Mouse (Mus musculus): ENCODE measurements around the gene Gm614. TPM values are rescaled to one million over a fixed set of nuclear protein-coding genes. Genes with fewer than 3 reads are reported as not detected.
A peak's percentile ranks its signal among the peaks of the same experiment; 100 is the strongest.

The Gm614 gene
- total and polyA plus RNA-seq, 3 experiments: 0.64 to 6.5 (median 1.3) TPM

DNA sequence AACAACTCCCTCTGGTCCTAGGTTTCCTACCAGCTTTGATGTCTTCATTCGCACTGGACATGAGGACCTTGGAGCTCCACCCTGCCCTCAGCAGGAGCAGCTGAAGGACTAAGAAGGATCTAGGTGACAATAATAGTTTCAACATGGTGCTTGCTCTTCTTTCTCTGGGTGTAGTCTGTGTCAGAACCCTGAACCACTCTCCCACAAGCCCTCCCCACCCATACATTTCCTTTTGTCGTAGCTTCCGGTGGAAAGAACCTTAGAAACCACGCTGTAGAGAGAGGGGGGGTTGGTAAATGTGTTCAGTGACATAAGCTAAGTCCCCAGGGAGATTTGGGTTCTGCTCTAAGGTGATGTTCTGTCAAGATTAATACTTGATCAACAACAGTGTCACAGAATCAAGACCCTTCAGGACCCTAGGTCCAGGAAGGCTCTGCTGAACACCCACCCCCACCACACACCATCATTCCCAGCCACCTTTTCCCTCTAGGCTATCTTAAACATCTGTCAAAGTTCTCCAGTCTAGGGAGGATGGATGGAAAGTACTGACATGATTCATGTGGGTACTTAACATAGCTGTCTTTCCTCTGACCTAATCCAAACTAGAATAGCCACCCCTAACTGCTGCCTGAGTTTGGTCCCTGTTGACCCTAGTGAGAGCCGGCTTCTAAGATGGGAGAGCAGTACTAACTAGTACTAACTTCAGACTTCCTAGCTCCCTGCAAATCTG lies 4.4 kb upstream of the Gm614 start, which contains the start of gene Il2rg (continued):
- TF ChIP-seq ZNF384 (IDR thresholded peaks at IDR 0.05; ENCODE audit: low read depth, low read length): no peak
- no peak for TF ChIP-seq USF2 (conservative IDR thresholded peaks at IDR 0.05; ENCODE audit: low read depth, low read length)
- no peak for TF ChIP-seq ZC3H11A (IDR thresholded peaks at IDR 0.05; ENCODE audit: low read depth, low read length)
- no peak for TF ChIP-seq MAFK (IDR thresholded peaks at IDR 0.05; ENCODE audit: insufficient replicate concordance, low read length)
- TF ChIP-seq RCOR1 (conservative IDR thresholded peaks at IDR 0.05; ENCODE audit: low read depth, low read length): 0 out of 2 replicates have a peak, but pooled peaks have one; percentile 55
- TF ChIP-seq ELF1 (IDR thresholded peaks at IDR 0.05; ENCODE audit: low read depth, low read length): 0 out of 2 replicates have a peak, but pooled peaks have one; percentile 22
- TF ChIP-seq SMC3 (IDR thresholded peaks at IDR 0.05; ENCODE audit: low read depth, low read length): no peak
- TF ChIP-seq UBTF (IDR thresholded peaks at IDR 0.05; ENCODE audit: low read depth, low read length): no peak

- TF ChIP-seq CHD1 (IDR thresholded peaks at IDR 0.05; ENCODE audit: low read depth, low read length): no peak
- TF ChIP-seq IRF4 (IDR thresholded peaks at IDR 0.05; ENCODE audit: low read depth, low read length): no peak
- TF ChIP-seq ETS1 (conservative IDR thresholded peaks at IDR 0.05; ENCODE audit: low read depth, low read length): no peak
- TF ChIP-seq NELFE (IDR thresholded peaks at IDR 0.05; ENCODE audit: low read depth, low read length): no peak
- no peak for TF ChIP-seq UBTF (IDR thresholded peaks at IDR 0.05; ENCODE audit: low read depth, low read length)
- no peak for TF ChIP-seq POLR2A (IDR thresholded peaks at IDR 0.05; ENCODE audit: low read depth, low read length)
- TF ChIP-seq SIN3A (IDR thresholded peaks at IDR 0.05; ENCODE audit: low read length): no peak
- no peak for TF ChIP-seq MXI1 (IDR thresholded peaks at IDR 0.05; ENCODE audit: low read depth, low read length)
- TF ChIP-seq ZNF384 (IDR thresholded peaks at IDR 0.05; ENCODE audit: low read depth, low read length): no peak
- TF ChIP-seq MAFK (IDR thresholded peaks at IDR 0.05; ENCODE audit: insufficient replicate concordance, low read length): no peak
- no peak for TF ChIP-seq JUN (IDR thresholded peaks at IDR 0.05; ENCODE audit: insufficient read depth, low read depth, low read length)
- H3K79me2 ChIP-seq (replicated peaks; ENCODE audit: control insufficient read depth, extremely low read depth, insufficient read depth, poor library complexity, severe bottlenecking): peaks cover 30% of the 10 kb centered on the region
- H3K9me3 ChIP-seq (replicated peaks; ENCODE audit: low read length): no peaks in the 10 kb centered on the region
- DNase-seq (ENCODE audit: extremely low read depth): no peak
- peaks cover 2 to 48% of the 10 kb centered on the region in 2 experiments; a peak in 2 of 4 replicates for H3K4me1 ChIP-seq (ENCODE audit: control insufficient read depth in 1 of 2, insufficient read depth in 2 of 2)
- H3K9ac ChIP-seq (ENCODE audit: insufficient read depth, low read depth): peak overlapping the region; percentile 97
- H3K4me2 ChIP-seq (ENCODE audit: insufficient read depth, low read depth, poor library complexity, severe bottlenecking): peak overlapping the region; percentile 92
- H3K4me3 ChIP-seq (replicated peaks in 1 of 3; ENCODE audit: low read depth in 2 of 3, low read length in 2 of 3, poor library complexity in 1 of 3): peak overlapping the region; percentile 64 to 88 (median 82)
- H3K27ac ChIP-seq (ENCODE audit: insufficient read depth, low read depth): no peak overlapping the region; the same call in 1 of the 2 replicates
- dilution Hi-C loops (cut with MboI; ENCODE audit: extremely low pct_ligation_motif_present, extremely low pct_unique_long_range_greater_than_20kb, low sequenced_read_pairs) (no loop called here), in situ Hi-C loops (cut with MboI; ENCODE audit: low pct_ligation_motif_present, low pct_unique_long_range_greater_than_20kb, low sequenced_read_pairs) (no loop called here)
- peaks cover 34 to 46% of the 10 kb centered on the region in 2 experiments for H3K36me3 ChIP-seq (replicated peaks in 1 of 2; ENCODE audit: control insufficient read depth in 1 of 2, insufficient read depth in 1 of 2, low read length in 1 of 2)
- H3K27me3 ChIP-seq (replicated peaks): no peaks in the 10 kb centered on the region
Measured at GRCm38 (mm10) chrX:101266631-101267030, 2.8 kb upstream of the Gm614 start.

Data from CH12.LX (cell line).